Mouse (Mus musculus) Muller cell, postnatal 12 days (primary cell): ENCODE measurements around the gene Phox2a.

Experiments used
- DNase-seq: peaks from one replicate; pipeline ENCODE4 v3.0.0-alpha.2; 2015; ENCODE audit errors: inconsistent ontology term

The Phox2a gene

GRCm38 (mm10) chr7:101817861-101818401 lies at the start of gene Phox2a:
Gene Phox2a, plus strand, starts transcription at chr7:101818313.
- DNase-seq: no peak

- no peak for DNase-seq
Measured at GRCm38 (mm10) chr7:101770051-101770450, 48.1 kb upstream of the Phox2a start.

- no peak for DNase-seq
Measured at GRCm38 (mm10) chr7:101771604-101772003, 46.5 kb upstream of the Phox2a start.

- no peak for DNase-seq
Measured at GRCm38 (mm10) chr7:101772687-101773086, 45.4 kb upstream of the Phox2a start.

- no peak for DNase-seq
Measured at GRCm38 (mm10) chr7:101777053-101777452, 41.1 kb upstream of the Phox2a start.

- no peak for DNase-seq
Measured at GRCm38 (mm10) chr7:101820295-101821030, 2.4 kb downstream of the Phox2a start.

- DNase-seq: peak; percentile 82
Measured at GRCm38 (mm10) chr7:101821571-101822501, 3.7 kb downstream of the Phox2a start.

- no peak for DNase-seq
Measured at GRCm38 (mm10) chr7:101822836-101823757, 5.0 kb downstream of the Phox2a start.

GRCm38 (mm10) chr7:101823758-101824630 lies 5.9 kb downstream of the Phox2a start:
- no peak for DNase-seq

- DNase-seq: no peak
Measured at GRCm38 (mm10) chr7:101830373-101830772, 12.3 kb downstream of the Phox2a start.

- DNase-seq: no peak
Measured at GRCm38 (mm10) chr7:101831437-101831836, 13.3 kb downstream of the Phox2a start.

- no peak for DNase-seq
Measured at GRCm38 (mm10) chr7:101832372-101832771, 14.3 kb downstream of the Phox2a start.

GRCm38 (mm10) chr7:101833352-101833751 lies 15.2 kb downstream of the Phox2a start:
- no peak for DNase-seq

GRCm38 (mm10) chr7:101833916-101834584 lies 15.9 kb downstream of the Phox2a start:
- DNase-seq: peak; percentile 84

GRCm38 (mm10) chr7:101834903-101835302 lies 16.8 kb downstream of the Phox2a start:
- peak; percentile 31 for DNase-seq

- peak; percentile 30 for DNase-seq
Measured at GRCm38 (mm10) chr7:101835457-101836109, 17.5 kb downstream of the Phox2a start.

GRCm38 (mm10) chr7:101836271-101837153 lies 18.4 kb downstream of the Phox2a start:
- peak; percentile 85 for DNase-seq

- DNase-seq: no peak
Measured at GRCm38 (mm10) chr7:101837154-101837605, 19.1 kb downstream of the Phox2a start.
